Comparison of ENCODE assay signal across 28 mouse cellular contexts in the genomic region with DNA sequence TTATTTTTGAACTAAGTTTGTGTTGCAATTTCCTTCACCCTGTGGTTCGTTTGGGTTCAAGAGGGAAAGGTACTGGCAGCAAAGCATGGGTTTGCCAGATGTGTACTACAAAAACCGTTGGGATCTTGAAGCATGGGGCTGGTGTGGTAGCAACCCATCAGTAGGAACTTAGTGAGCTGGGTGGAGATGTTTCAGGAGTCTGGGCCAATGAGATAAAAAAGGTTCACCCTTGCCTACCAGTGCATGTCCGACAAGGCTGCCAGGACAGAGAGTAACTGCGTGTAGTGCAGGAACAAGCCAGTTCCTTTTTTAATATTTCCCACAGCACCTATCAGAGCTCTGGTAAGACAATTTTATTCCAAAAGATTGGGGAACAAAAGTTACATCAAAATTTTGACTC.
"Had no signal": no experiment of that assay in that cellular context is flagged by ENCODE, and none has a peak within 500 bp of the region (broad histone marks: within the 10 kb centered on the region; RNA-seq: fewer than 3 reads in every experiment).

No protein-coding gene starts in this region.

- H3K4me2 ChIP-seq: limb, embryonic 12.5 days; limb, embryonic 13.5 days; limb, embryonic 15.5 days; liver, embryonic 15.5 days; lung, embryonic 14.5 days; lung, embryonic 15.5 days; midbrain, embryonic 11.5 days; midbrain, embryonic 12.5 days; midbrain, embryonic 13.5 days; midbrain, embryonic 15.5 days; neural tube, embryonic 12.5 days had no signal

- ATAC-seq: lung, postnatal 0 days; midbrain, embryonic 13.5 days; midbrain, embryonic 15.5 days; midbrain, embryonic 16.5 days had no signal

- H3K4me1 ChIP-seq: limb, embryonic 10.5 days; limb, embryonic 12.5 days; limb, embryonic 13.5 days; limb, embryonic 15.5 days; liver, embryonic 15.5 days; lung, embryonic 15.5 days; megakaryocyte, embryonic 14.5 days; midbrain, embryonic 10.5 days; midbrain, embryonic 12.5 days; midbrain, embryonic 13.5 days; midbrain, embryonic 15.5 days; neural tube, embryonic 12.5 days had no signal

- H3K27me3 ChIP-seq: limb, embryonic 12.5 days; limb, embryonic 13.5 days; limb, embryonic 15.5 days; liver, embryonic 15.5 days; lung, embryonic 15.5 days; megakaryocyte, embryonic 14.5 days; midbrain, embryonic 12.5 days; midbrain, embryonic 13.5 days; midbrain, embryonic 15.5 days; neural tube, embryonic 12.5 days had no signal

- DNase-seq: layer of hippocampus, postnatal 36 days; left cerebral cortex, postnatal 4 days; lung, adult 18-20 months; lung, adult 2 months; lung, embryonic 14.5 days; lung, postnatal 10 days; lung, postnatal 14 days; lung, postnatal 36 days; lung, postnatal 4 days; midbrain, embryonic 14.5 days had no signal

- H3K36me3 ChIP-seq: limb, embryonic 10.5 days; limb, embryonic 12.5 days; limb, embryonic 13.5 days; limb, embryonic 15.5 days; liver, embryonic 15.5 days; lung, embryonic 15.5 days; midbrain, embryonic 10.5 days; midbrain, embryonic 12.5 days; midbrain, embryonic 13.5 days; midbrain, embryonic 15.5 days; neural tube, embryonic 12.5 days had no signal

- H3K4me3 ChIP-seq: left cerebral cortex, adult 2 months; limb, embryonic 10.5 days; limb, embryonic 12.5 days; limb, embryonic 13.5 days; limb, embryonic 15.5 days; liver, embryonic 15.5 days; lung, embryonic 15.5 days; megakaryocyte, embryonic 14.5 days; midbrain, embryonic 10.5 days; midbrain, embryonic 12.5 days; midbrain, embryonic 13.5 days; midbrain, embryonic 15.5 days; myocyte; neural tube, embryonic 12.5 days had no signal

- H3K9me3 ChIP-seq: limb, embryonic 10.5 days; limb, embryonic 12.5 days; limb, embryonic 13.5 days; limb, embryonic 15.5 days; liver, embryonic 15.5 days; lung, embryonic 15.5 days; megakaryocyte, embryonic 14.5 days; midbrain, embryonic 10.5 days; midbrain, embryonic 12.5 days; midbrain, embryonic 13.5 days; midbrain, embryonic 15.5 days; neural tube, embryonic 12.5 days had no signal

- H3K27ac ChIP-seq: left cerebral cortex, adult 2 months; limb, embryonic 10.5 days; limb, embryonic 12.5 days; limb, embryonic 13.5 days; limb, embryonic 15.5 days; liver, embryonic 15.5 days; lung, embryonic 15.5 days; macrophage; midbrain, embryonic 10.5 days; midbrain, embryonic 12.5 days; midbrain, embryonic 13.5 days; midbrain, embryonic 15.5 days; neural tube, embryonic 12.5 days had no signal

- H3K9ac ChIP-seq: limb, embryonic 12.5 days; limb, embryonic 13.5 days; limb, embryonic 15.5 days; liver, embryonic 15.5 days; lung, embryonic 14.5 days; lung, embryonic 15.5 days; midbrain, embryonic 12.5 days; midbrain, embryonic 13.5 days; midbrain, embryonic 15.5 days; neural tube, embryonic 12.5 days had no signal
